Mouse (Mus musculus): ENCODE results near the gene Kcnk10. TPM values are rescaled to one million over a fixed set of nuclear protein-coding genes. Genes with fewer than 3 reads are reported as not detected.
"Not testable (repeated sequence)": the region's sequence is repeated elsewhere in the genome, so short reads cannot be mapped to it uniquely, and the experiment has no call there.

Kcnk10 gene
- polyA plus RNA-seq (2014; fragmentation: Nextera tagmentation; extraction: Ambion mirVana) = not detected in 2 replicates

GRCm38 (mm10) chr12:98577861-98578360 is at the start of gene Kcnk10:
Gene Kcnk10, minus strand, starts transcription at chr12:98578310.
- Histone ChIP-seq H3K9me3 (ENCODE audit: control insufficient read depth, low read length) (no peaks in the 10 kb centered on the region), H3K4me3 (ENCODE audit: low read depth, low read length) (peak within 1 kb of the TSS; percentile 26), H3K4me1 (ENCODE audit: control insufficient read depth, insufficient read depth, low read length) (peaks cover 3% of the 10 kb centered on the region; the same call in 1 of the 2 replicates), H3K36me3 (ENCODE audit: control insufficient read depth, insufficient read depth, low read length) (no peaks in the 10 kb centered on the region), H3K4me2 (ENCODE audit: low read depth, severe bottlenecking) (peak within 1 kb of the TSS; percentile 65), H3K9ac (ENCODE audit: low read length) (peak within 1 kb of the TSS; percentile 38; the same call in 1 of the 2 replicates), H3K27ac (replicated peaks; ENCODE audit: low read depth, low read length) (no peak within 1 kb of the TSS), H3K27me3 (ENCODE audit: control insufficient read depth, insufficient read depth, low read length) (peaks cover 46% of the 10 kb centered on the region)
- ATAC-seq (ENCODE audit: insufficient number of reproducible peaks, low FRiP score, low TSS enrichment, low read depth) (no peak), DNase-seq (ENCODE audit: low spot score) (peak; percentile 61)
- WGBS = 1% methylated on average over 22 of the region's 22 CpGs

- Histone ChIP-seq H3K27me3 (ENCODE audit: control insufficient read depth, insufficient read depth, low read length) (no peaks in the 10 kb centered on the region), H3K36me3 (ENCODE audit: control insufficient read depth, insufficient read depth, low read length) (no peaks in the 10 kb centered on the region), H3K9ac (ENCODE audit: low read length) (peak within 1 kb of the TSS; percentile 56), H3K27ac (replicated peaks; ENCODE audit: low read depth, low read length) (no peak within 1 kb of the TSS), H3K4me3 (ENCODE audit: low read depth, low read length) (peak within 1 kb of the TSS; percentile 53), H3K9me3 (ENCODE audit: control insufficient read depth, low read length) (no peaks in the 10 kb centered on the region), H3K4me2 (ENCODE audit: low read depth, severe bottlenecking) (peak within 1 kb of the TSS; percentile 69), H3K4me1 (ENCODE audit: control insufficient read depth, insufficient read depth, low read length) (0 out of 2 replicates have a peak, but pooled peaks cover 2% of the 10 kb centered on the region)
- DNase-seq (ENCODE audit: low spot score) = peak; percentile 91
- WGBS = 3% methylated on average over 32 of the region's 32 CpGs
- ATAC-seq (ENCODE audit: insufficient number of reproducible peaks, low FRiP score, low TSS enrichment, low read depth) = peak; percentile 96
Measured at GRCm38 (mm10) chr12:98627392-98628259, 49.5 kb upstream of the Kcnk10 start, which contains the start of gene Spata7. Gene Spata7, plus strand, starts transcription at chr12:98628157.

GRCm38 (mm10) chr12:98623266-98623665 is 45.2 kb upstream of the Kcnk10 start:
- not testable (repeated sequence) for H3K27me3 ChIP-seq (ENCODE audit: control insufficient read depth, insufficient read depth, low read length); H3K36me3 ChIP-seq (ENCODE audit: control insufficient read depth, insufficient read depth, low read length); H3K4me1 ChIP-seq (ENCODE audit: control insufficient read depth, insufficient read depth, low read length); H3K4me2 ChIP-seq (ENCODE audit: low read depth, severe bottlenecking); H3K4me3 ChIP-seq (ENCODE audit: low read depth, low read length); ATAC-seq (ENCODE audit: insufficient number of reproducible peaks, low FRiP score, low TSS enrichment, low read depth); H3K27ac ChIP-seq (replicated peaks; ENCODE audit: low read depth, low read length); H3K9ac ChIP-seq (ENCODE audit: low read length); DNase-seq (ENCODE audit: low spot score); H3K9me3 ChIP-seq (ENCODE audit: control insufficient read depth, low read length)
- 88% methylated on average over 10 of the region's 10 CpGs for WGBS

- H3K36me3 ChIP-seq (ENCODE audit: control insufficient read depth, insufficient read depth, low read length); H3K4me3 ChIP-seq (ENCODE audit: low read depth, low read length); H3K27ac ChIP-seq (replicated peaks; ENCODE audit: low read depth, low read length); H3K4me2 ChIP-seq (ENCODE audit: low read depth, severe bottlenecking); H3K9ac ChIP-seq (ENCODE audit: low read length); H3K9me3 ChIP-seq (ENCODE audit: control insufficient read depth, low read length); DNase-seq (ENCODE audit: low spot score); H3K4me1 ChIP-seq (ENCODE audit: control insufficient read depth, insufficient read depth, low read length); ATAC-seq (ENCODE audit: insufficient number of reproducible peaks, low FRiP score, low TSS enrichment, low read depth); H3K27me3 ChIP-seq (ENCODE audit: control insufficient read depth, insufficient read depth, low read length): not testable (repeated sequence)
- WGBS = 52% methylated on average over 6 of the region's 6 CpGs
Measured at GRCm38 (mm10) chr12:98620922-98621321, 42.8 kb upstream of the Kcnk10 start.

GRCm38 (mm10) chr12:98619496-98619895 is 41.4 kb upstream of the Kcnk10 start:
- H3K27ac ChIP-seq (replicated peaks; ENCODE audit: low read depth, low read length) = no peak overlapping the region
- DNase-seq (ENCODE audit: low spot score) = no peak
- no peak for ATAC-seq (ENCODE audit: insufficient number of reproducible peaks, low FRiP score, low TSS enrichment, low read depth)
- no peaks in the 10 kb centered on the region for H3K9me3 ChIP-seq (ENCODE audit: control insufficient read depth, low read length)
- 82% methylated on average over 2 of the region's 2 CpGs for WGBS
- no peak overlapping the region for H3K9ac ChIP-seq (ENCODE audit: low read length)
- no peaks in the 10 kb centered on the region for H3K4me1 ChIP-seq (ENCODE audit: control insufficient read depth, insufficient read depth, low read length)
- no peak overlapping the region for H3K4me2 ChIP-seq (ENCODE audit: low read depth, severe bottlenecking)
- H3K27me3 ChIP-seq (ENCODE audit: control insufficient read depth, insufficient read depth, low read length) = no peaks in the 10 kb centered on the region
- H3K4me3 ChIP-seq (ENCODE audit: low read depth, low read length) = no peak overlapping the region
- no peaks in the 10 kb centered on the region for H3K36me3 ChIP-seq (ENCODE audit: control insufficient read depth, insufficient read depth, low read length)

GRCm38 (mm10) chr12:98615746-98616145 is 37.6 kb upstream of the Kcnk10 start:
- Histone ChIP-seq H3K36me3 (ENCODE audit: control insufficient read depth, insufficient read depth, low read length) (no peaks in the 10 kb centered on the region), H3K4me1 (ENCODE audit: control insufficient read depth, insufficient read depth, low read length) (no peaks in the 10 kb centered on the region), H3K9ac (ENCODE audit: low read length) (no peak overlapping the region), H3K4me3 (ENCODE audit: low read depth, low read length) (no peak overlapping the region), H3K9me3 (ENCODE audit: control insufficient read depth, low read length) (no peaks in the 10 kb centered on the region), H3K27me3 (ENCODE audit: control insufficient read depth, insufficient read depth, low read length) (no peaks in the 10 kb centered on the region), H3K4me2 (ENCODE audit: low read depth, severe bottlenecking) (no peak overlapping the region), H3K27ac (replicated peaks; ENCODE audit: low read depth, low read length) (no peak overlapping the region)
- 66% methylated on average over 5 of the region's 5 CpGs for WGBS
- DNase-seq (ENCODE audit: low spot score) (no peak), ATAC-seq (ENCODE audit: insufficient number of reproducible peaks, low FRiP score, low TSS enrichment, low read depth) (no peak)

- Histone ChIP-seq H3K36me3 (ENCODE audit: control insufficient read depth, insufficient read depth, low read length) (no peaks in the 10 kb centered on the region), H3K4me3 (ENCODE audit: low read depth, low read length) (no peak overlapping the region), H3K27me3 (ENCODE audit: control insufficient read depth, insufficient read depth, low read length) (no peaks in the 10 kb centered on the region), H3K9ac (ENCODE audit: low read length) (no peak overlapping the region), H3K27ac (replicated peaks; ENCODE audit: low read depth, low read length) (no peak overlapping the region), H3K9me3 (ENCODE audit: control insufficient read depth, low read length) (no peaks in the 10 kb centered on the region), H3K4me1 (ENCODE audit: control insufficient read depth, insufficient read depth, low read length) (no peaks in the 10 kb centered on the region), H3K4me2 (ENCODE audit: low read depth, severe bottlenecking) (no peak overlapping the region)
- DNase-seq (ENCODE audit: low spot score) (no peak), ATAC-seq (ENCODE audit: insufficient number of reproducible peaks, low FRiP score, low TSS enrichment, low read depth) (no peak)
- 69% methylated on average over 3 of the region's 3 CpGs for WGBS
Measured at GRCm38 (mm10) chr12:98614910-98615508, 36.9 kb upstream of the Kcnk10 start.

GRCm38 (mm10) chr12:98610341-98610740 is 32.2 kb upstream of the Kcnk10 start:
- H3K4me3 ChIP-seq (ENCODE audit: low read depth, low read length) = no peak overlapping the region
- ATAC-seq (ENCODE audit: insufficient number of reproducible peaks, low FRiP score, low TSS enrichment, low read depth) (no peak), DNase-seq (ENCODE audit: low spot score) (no peak)
- no peaks in the 10 kb centered on the region for H3K4me1 ChIP-seq (ENCODE audit: control insufficient read depth, insufficient read depth, low read length)
- 77% methylated on average over 3 of the region's 3 CpGs for WGBS
- H3K4me2 ChIP-seq (ENCODE audit: low read depth, severe bottlenecking) = no peak overlapping the region
- H3K27ac ChIP-seq (replicated peaks; ENCODE audit: low read depth, low read length) = no peak overlapping the region
- H3K9me3 ChIP-seq (ENCODE audit: control insufficient read depth, low read length) = no peaks in the 10 kb centered on the region
- H3K9ac ChIP-seq (ENCODE audit: low read length) = no peak overlapping the region
- no peaks in the 10 kb centered on the region for H3K27me3 ChIP-seq (ENCODE audit: control insufficient read depth, insufficient read depth, low read length)
- no peaks in the 10 kb centered on the region for H3K36me3 ChIP-seq (ENCODE audit: control insufficient read depth, insufficient read depth, low read length)

Measured in limb, embryonic 11.5 days (tissue).